Mouse (Mus musculus) forebrain, embryonic 11.5 days (tissue): Measurements from ENCODE around the gene Kif26a. TPM values are rescaled to one million over a fixed set of nuclear protein-coding genes. Genes with fewer than 3 reads are reported as not detected.
A peak's percentile ranks its signal among the peaks of the same experiment; 100 is the strongest.

Experiments
- ATAC-seq: fragments of 200-750 bp; cut with Nextera tagmentation; replicated peaks from 2 replicates; pipeline ENCODE4 v1.8.0; 2017; ENCODE audit warnings: moderate TSS enrichment; ENCODE audit not compliant: low FRiP score
- DNase-seq: peaks from one replicate; pipeline ENCODE4 v3.0.0-alpha.2; 2017; ENCODE audit warnings: low spot score
- H3K27ac ChIP-seq: fragments of 300-500 bp; sonication (generic); 2 replicates; pipeline ENCODE4 v1.5.1; 2014; ENCODE audit warnings: low read depth, low read length
- H3K27me3 ChIP-seq: fragments of 300-500 bp; sonication (generic); 2 replicates; pipeline ENCODE4 v1.6.1; 2014; ENCODE audit warnings: mild to moderate bottlenecking, low read length, mixed read lengths; ENCODE audit not compliant: control insufficient read depth, insufficient read depth
- H3K36me3 ChIP-seq: fragments of 300-500 bp; sonication (generic); 2 replicates; pipeline ENCODE4 v1.6.1; 2014; ENCODE audit warnings: mild to moderate bottlenecking, low read length, moderate library complexity, mixed read lengths; ENCODE audit not compliant: control insufficient read depth, insufficient read depth
- H3K4me1 ChIP-seq: fragments of 300-500 bp; sonication (generic); replicated peaks from 2 replicates; pipeline ENCODE4 v1.6.1; 2014; ENCODE audit warnings: low read length, mixed read lengths; ENCODE audit not compliant: control insufficient read depth, insufficient read depth
- H3K4me2 ChIP-seq: fragments of 300-500 bp; sonication (generic); 2 replicates; pipeline ENCODE4 v1.6.1; 2014; ENCODE audit warnings: low read depth, mild to moderate bottlenecking, low read length, moderate library complexity, mixed read lengths; ENCODE audit not compliant: severe bottlenecking
- H3K4me3 ChIP-seq: fragments of 300-500 bp; sonication (generic); 2 replicates; pipeline ENCODE4 v1.5.1; 2014; ENCODE audit warnings: low read depth, low read length
- H3K9ac ChIP-seq: fragments of 300-500 bp; sonication (generic); 2 replicates; pipeline ENCODE4 v1.6.1; 2014; ENCODE audit warnings: low read length
- H3K9me3 ChIP-seq: fragments of 300-500 bp; sonication (generic); 2 replicates; pipeline ENCODE4 v1.6.1; 2016; ENCODE audit warnings: low read length, mixed read lengths; ENCODE audit not compliant: control insufficient read depth
- WGBS: fragments of 180-500 bp; shearing (Covaris S2); extraction: QIAGEN DNeasy Blood & Tissue Kit; methylation state at CpG from one replicate; pipeline ENCODE4 v1.1.7; 2014; 5-methylcytosine and 5-hydroxymethylcytosine counted together
- polyA plus RNA-seq: library from polyadenylated mRNA; unstranded; fragments of >200 nt; fragmentation: Nextera tagmentation; extraction: Ambion mirVana; gene quantifications from 2 replicates; pipeline ENCODE4 v1.2.1, GENCODE M21; 2014

Gene Kif26a
- polyA plus RNA-seq, 1 experiment from 2014 or later: 7.1 TPM

DNA sequence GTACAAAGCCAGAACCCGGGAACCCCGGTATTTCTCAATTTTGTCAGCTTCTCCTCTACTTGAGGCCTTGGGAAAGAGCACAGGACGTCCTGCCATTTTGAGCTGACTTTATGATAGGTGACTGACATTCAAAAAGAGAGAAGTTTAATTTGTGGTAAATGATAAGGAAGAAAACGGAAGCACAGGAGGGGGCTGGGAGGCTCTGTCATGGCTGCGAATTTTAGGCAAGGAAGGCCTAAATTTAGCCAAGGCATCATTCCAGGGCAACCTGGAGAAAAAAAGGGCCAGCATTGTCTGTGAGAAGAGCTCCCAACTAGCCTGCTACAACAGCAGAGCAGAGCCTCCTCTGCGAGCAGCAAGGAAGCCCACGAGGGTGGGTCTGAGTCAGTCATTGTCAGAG is 5.3 kb upstream of the Kif26a start:
- Histone ChIP-seq H3K27me3 (peaks cover 37% of the 10 kb centered on the region), H3K9me3 (no peaks in the 10 kb centered on the region), H3K4me3 (no peak overlapping the region), H3K9ac (no peak overlapping the region), H3K4me2 (no peak overlapping the region), H3K36me3 (no peaks in the 10 kb centered on the region), H3K27ac (no peak overlapping the region), H3K4me1 (peaks cover 11% of the 10 kb centered on the region; the same call in 1 of the 2 replicates)
- ATAC-seq (no peak), DNase-seq (no peak)
- 64% methylated on average over 7 of the region's 7 CpGs for WGBS

DNA sequence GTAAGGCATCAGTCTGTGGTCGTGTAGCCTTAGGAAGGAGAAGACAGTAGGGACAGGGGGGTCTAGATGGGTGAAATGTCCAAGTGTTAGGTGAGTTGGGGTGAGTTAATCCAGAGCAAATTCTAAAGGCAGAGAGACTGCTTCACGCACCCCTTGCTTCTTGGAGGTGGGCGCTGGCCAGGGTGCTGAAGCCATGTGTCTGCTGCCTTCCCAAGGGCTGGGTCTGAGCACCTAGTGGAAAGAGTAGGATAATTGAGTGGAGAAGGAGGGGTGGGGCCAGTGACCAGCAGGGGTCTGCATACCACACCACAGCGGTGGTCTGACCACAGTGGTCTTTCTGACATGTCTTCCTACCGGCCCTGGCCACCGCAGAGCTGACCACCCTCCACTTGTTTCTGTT is 4.7 kb upstream of the Kif26a start:
- no peak overlapping the region for H3K9ac ChIP-seq
- no peak overlapping the region for H3K27ac ChIP-seq
- no peak for ATAC-seq
- no peaks in the 10 kb centered on the region for H3K36me3 ChIP-seq
- H3K27me3 ChIP-seq: peaks cover 37% of the 10 kb centered on the region
- 6% methylated on average over 6 of the region's 6 CpGs for WGBS
- H3K4me3 ChIP-seq: no peak overlapping the region
- H3K4me2 ChIP-seq: no peak overlapping the region
- peak; percentile 81 for DNase-seq
- peaks cover 11% of the 10 kb centered on the region; the same call in 1 of the 2 replicates for H3K4me1 ChIP-seq
- no peaks in the 10 kb centered on the region for H3K9me3 ChIP-seq

DNA sequence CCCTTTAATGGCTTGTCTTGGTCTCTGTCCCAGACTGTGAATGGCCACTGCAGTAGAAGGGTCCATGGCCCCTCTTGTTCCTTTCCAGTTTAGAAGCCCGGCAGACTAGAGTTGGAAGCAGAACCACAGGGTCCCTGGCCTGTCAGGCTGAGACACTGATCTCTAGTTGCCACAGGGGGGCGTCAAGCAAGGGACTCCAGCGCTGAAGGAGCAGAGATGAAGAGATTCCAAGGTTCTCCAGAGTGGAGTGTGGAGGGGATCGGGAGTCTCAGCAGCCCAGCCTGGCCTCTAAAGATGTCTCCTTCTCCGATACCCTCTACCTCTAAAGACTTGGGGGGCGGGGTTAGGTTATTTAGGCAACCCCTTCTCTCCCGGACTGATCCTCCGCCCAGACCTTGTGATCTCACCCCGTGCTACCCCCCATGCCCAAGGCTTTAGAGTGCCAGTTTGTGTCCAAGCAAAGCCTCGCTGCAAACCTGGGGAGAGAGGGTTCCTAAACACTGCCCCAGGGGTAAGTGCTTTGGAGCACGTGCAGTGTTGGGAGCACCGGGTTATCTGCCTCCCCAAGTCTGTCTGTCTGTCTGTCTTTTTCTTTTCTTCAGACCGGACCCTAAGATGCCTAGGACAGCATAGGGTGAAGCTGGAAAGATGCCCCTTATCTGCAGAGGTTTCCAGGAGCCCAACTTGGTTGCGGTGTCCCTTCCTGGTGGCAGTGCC is 2.7 kb upstream of the Kif26a start:
- H3K36me3 ChIP-seq: no peaks in the 10 kb centered on the region
- ATAC-seq (no peak), DNase-seq (peak; percentile 70)
- no peak overlapping the region for H3K27ac ChIP-seq
- WGBS: 3% methylated on average over 14 of the region's 14 CpGs
- H3K27me3 ChIP-seq: peaks cover 37% of the 10 kb centered on the region
- H3K4me2 ChIP-seq: peak overlapping the region; percentile 95
- peak overlapping the region; percentile 61 for H3K4me3 ChIP-seq
- H3K9me3 ChIP-seq: no peaks in the 10 kb centered on the region
- peaks cover 26% of the 10 kb centered on the region for H3K4me1 ChIP-seq
- H3K9ac ChIP-seq: peak overlapping the region; percentile 62; the same call in 1 of the 2 replicates

DNA sequence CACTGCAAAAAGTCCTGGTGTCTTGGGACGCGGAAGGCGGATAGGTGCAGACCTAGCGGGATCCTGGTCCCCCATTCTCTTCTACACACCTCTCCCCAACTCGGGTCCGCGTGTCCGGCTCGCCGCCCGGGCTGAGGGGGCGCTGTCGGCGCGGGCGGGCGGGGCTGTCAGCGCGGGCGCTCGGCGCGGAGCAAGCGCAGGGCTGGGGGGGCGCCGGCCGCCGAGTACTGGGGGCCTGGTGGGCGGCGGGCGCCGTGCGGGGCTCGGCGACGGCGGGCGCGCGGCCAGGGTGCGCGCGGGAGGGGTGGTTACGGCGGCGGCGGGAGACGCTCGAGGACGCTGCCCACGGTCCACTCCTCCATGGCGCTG is 2.2 kb upstream of the Kif26a start:
- Histone ChIP-seq H3K4me3 (peak overlapping the region; percentile 61), H3K9me3 (no peaks in the 10 kb centered on the region), H3K9ac (peak overlapping the region; percentile 62), H3K27ac (no peak overlapping the region), H3K4me2 (peak overlapping the region; percentile 95), H3K36me3 (no peaks in the 10 kb centered on the region), H3K4me1 (peaks cover 26% of the 10 kb centered on the region), H3K27me3 (peaks cover 37% of the 10 kb centered on the region)
- no peak for ATAC-seq
- DNase-seq: peak; percentile 80
- WGBS: 2% methylated on average over 43 of the region's 52 CpGs

DNA sequence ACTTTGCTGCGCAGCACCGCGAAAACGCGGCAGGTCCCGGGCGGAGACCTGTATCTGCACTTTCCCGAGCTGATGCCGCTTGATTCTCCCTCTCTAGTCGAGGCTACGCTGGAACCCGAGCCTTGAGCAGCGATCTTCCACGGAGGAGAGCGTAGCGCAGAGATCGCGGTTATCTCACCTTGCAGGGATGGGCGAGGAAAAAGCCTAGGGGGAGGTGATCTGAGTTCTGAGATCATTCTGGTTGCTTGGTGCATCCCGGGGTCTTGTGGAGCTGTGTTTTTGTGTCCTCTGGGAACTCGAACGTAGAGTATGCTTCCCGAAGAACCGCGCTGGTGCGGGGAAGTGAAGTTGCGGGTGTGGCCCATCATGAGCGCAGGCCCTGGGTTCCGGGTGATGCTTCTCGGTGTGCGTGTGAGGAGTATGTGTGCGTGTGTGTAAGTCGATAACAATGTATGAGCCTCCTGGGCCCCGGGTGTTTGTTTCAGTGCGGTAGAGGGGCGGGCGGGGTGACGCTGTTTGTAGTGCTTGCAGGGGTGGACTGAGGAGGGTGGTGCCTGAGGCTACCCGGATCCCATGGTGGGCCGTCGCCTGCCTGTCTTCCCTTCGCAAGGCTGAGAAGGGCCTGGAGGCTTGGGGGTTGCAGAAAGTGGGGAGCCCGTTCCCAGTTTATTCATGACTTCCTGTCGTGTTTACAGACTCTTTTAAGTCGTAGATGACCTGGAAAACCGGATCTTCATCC is 1.5 kb upstream of the Kif26a start:
- peak; percentile 71 for DNase-seq
- Histone ChIP-seq H3K9me3 (no peaks in the 10 kb centered on the region), H3K4me3 (peak overlapping the region; percentile 61), H3K36me3 (no peaks in the 10 kb centered on the region), H3K4me1 (peaks cover 29% of the 10 kb centered on the region), H3K4me2 (peak overlapping the region; percentile 95), H3K27ac (peak overlapping the region; percentile 50), H3K27me3 (peaks cover 37% of the 10 kb centered on the region), H3K9ac (peak overlapping the region; percentile 62)
- under 1% methylated on average over 46 of the region's 46 CpGs for WGBS
- no peak for ATAC-seq

DNA sequence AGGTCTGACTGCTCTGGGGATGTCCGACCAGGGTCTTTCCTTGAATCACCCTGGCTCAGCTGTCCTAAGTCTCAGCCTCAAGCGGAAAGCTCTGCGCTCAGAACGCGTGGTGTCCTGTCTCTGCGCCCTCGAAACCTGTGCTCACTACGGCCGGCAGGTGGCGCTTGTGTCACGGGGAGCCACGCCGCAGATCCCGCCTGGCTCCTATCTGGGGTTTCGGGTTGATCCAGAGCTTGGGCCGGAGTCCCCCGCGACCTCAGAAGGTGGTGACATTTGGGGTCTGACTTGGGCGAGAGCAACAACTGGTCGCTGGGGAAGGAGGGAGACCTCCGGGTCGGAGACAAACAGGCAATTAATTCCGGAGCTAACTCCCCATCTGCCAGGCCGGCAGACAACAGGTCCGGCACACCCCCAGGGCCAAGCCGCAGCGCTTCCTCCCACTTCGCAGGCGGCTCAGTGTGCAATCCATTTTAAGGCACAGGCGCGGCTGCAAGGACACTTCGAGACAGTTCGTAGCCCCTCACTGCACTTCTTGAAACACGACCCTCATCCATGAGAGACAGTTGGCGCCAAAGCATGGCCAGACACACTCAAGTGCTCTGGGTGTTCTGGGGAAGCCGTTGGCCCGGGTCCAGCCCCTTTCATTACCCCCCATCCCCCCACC is 665 bp upstream of the Kif26a start:
- H3K9ac ChIP-seq: peak overlapping the region; percentile 62
- 0% methylated on average over 37 of the region's 37 CpGs for WGBS
- H3K9me3 ChIP-seq: no peaks in the 10 kb centered on the region
- H3K27ac ChIP-seq: peak overlapping the region; percentile 50; the same call in 1 of the 2 replicates
- peak; percentile 94 for DNase-seq
- peaks cover 37% of the 10 kb centered on the region for H3K27me3 ChIP-seq
- ATAC-seq: peak; percentile 60
- peak overlapping the region; percentile 61 for H3K4me3 ChIP-seq
- H3K36me3 ChIP-seq: no peaks in the 10 kb centered on the region; the same call in 1 of the 2 replicates
- peaks cover 34% of the 10 kb centered on the region for H3K4me1 ChIP-seq
- peak overlapping the region; percentile 95 for H3K4me2 ChIP-seq

DNA sequence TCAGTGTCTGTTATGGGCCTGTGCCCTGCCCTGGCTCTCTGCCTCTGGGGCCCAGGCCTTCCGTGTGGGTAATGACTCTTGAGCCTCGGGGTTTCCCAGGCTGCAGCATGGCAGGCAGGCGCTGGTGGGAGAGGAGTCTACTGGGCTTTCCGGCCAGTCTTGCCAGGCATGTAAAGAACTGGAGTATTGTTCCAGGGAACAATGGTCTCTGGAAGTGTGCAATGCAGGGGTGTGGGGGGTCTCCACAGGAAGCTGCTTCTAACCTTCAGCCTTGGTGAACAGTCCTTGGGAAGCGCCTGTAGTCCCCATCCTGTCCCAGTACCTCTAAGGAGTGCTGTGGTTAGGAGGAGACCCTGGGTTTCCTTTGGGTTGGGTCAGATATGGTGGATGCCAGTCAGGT is 1.4 kb downstream of the Kif26a start:
- Histone ChIP-seq H3K4me1 (peaks cover 45% of the 10 kb centered on the region), H3K36me3 (no peaks in the 10 kb centered on the region; the same call in 1 of the 2 replicates), H3K4me2 (peak overlapping the region; percentile 95), H3K9ac (peak overlapping the region; percentile 81), H3K27me3 (peaks cover 27% of the 10 kb centered on the region), H3K4me3 (peak overlapping the region; percentile 61), H3K27ac (peak overlapping the region; percentile 6; the same call in 1 of the 2 replicates), H3K9me3 (no peaks in the 10 kb centered on the region)
- ATAC-seq (no peak), DNase-seq (no peak)
- WGBS: 17% methylated on average over 5 of the region's 5 CpGs

DNA sequence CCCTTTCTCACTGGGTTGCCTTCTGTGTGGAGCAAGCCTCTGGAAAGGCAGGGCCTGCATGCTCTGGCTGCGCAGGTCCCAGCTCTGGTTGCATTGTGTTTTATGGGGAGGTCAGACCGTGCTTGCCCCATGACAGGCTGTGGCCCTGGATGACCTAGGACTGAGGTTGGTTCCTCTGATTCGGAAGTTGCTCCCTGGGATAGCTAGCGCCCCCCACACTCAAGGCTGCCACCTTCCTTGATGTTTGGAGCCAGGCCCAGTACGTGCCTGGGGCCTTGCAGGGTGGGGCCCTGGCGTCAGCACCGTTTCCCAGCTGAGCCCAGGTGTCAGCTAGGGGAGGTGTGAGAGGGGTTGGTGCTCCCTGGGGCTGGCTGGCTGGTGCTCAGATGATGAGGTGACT is 4.0 kb downstream of the Kif26a start:
- 0 out of 2 replicates have a peak, but pooled peaks cover under 1% of the 10 kb centered on the region for H3K27me3 ChIP-seq
- H3K4me1 ChIP-seq: peaks cover 47% of the 10 kb centered on the region
- no peak overlapping the region for H3K9ac ChIP-seq
- H3K36me3 ChIP-seq: no peaks in the 10 kb centered on the region; the same call in 1 of the 2 replicates
- 64% methylated on average over 7 of the region's 7 CpGs for WGBS
- no peak for ATAC-seq
- H3K27ac ChIP-seq: no peak overlapping the region
- DNase-seq: no peak
- 0 out of 2 replicates have a peak overlapping the region, but pooled peaks have one; percentile 11 for H3K4me2 ChIP-seq
- H3K9me3 ChIP-seq: no peaks in the 10 kb centered on the region
- no peak overlapping the region for H3K4me3 ChIP-seq
